Mouse (Mus musculus) intestine, postnatal 0 days (tissue): ENCODE measurements around the gene Cacnb2. TPM values are rescaled to one million over a fixed set of nuclear protein-coding genes. Genes with fewer than 3 reads are reported as not detected.

ENCODE experiments used
- ATAC-seq: fragments of 200-750 bp; cut with Nextera tagmentation; 2 replicates; pipeline ENCODE4 v1.8.0; 2017; ENCODE audit warnings: mild to moderate bottlenecking, moderate TSS enrichment, moderate library complexity
- H3K27ac ChIP-seq: fragments of 300-500 bp; sonication (generic); 2 replicates; pipeline ENCODE4 v1.5.1; 2014; ENCODE audit warnings: mild to moderate bottlenecking, low read depth, low read length, moderate library complexity
- H3K27me3 ChIP-seq: fragments of 300-500 bp; sonication (generic); replicated peaks from 2 replicates; pipeline ENCODE4 v1.6.1; 2014; ENCODE audit warnings: low read length, mixed read lengths; ENCODE audit not compliant: control insufficient read depth, insufficient read depth
- H3K36me3 ChIP-seq: fragments of 300-500 bp; sonication (generic); 2 replicates; pipeline ENCODE4 v1.6.1; 2014; ENCODE audit warnings: mild to moderate bottlenecking, moderate library complexity; ENCODE audit not compliant: control insufficient read depth, insufficient read depth
- H3K4me1 ChIP-seq: fragments of 300-500 bp; sonication (generic); replicated peaks from 2 replicates; pipeline ENCODE4 v1.6.1; 2014; ENCODE audit warnings: antibody characterized with exemption, low read length, mixed read lengths; ENCODE audit not compliant: control insufficient read depth, insufficient read depth
- H3K4me2 ChIP-seq: fragments of 300-500 bp; sonication (generic); replicated peaks from 2 replicates; pipeline ENCODE4 v1.6.1; 2014; ENCODE audit warnings: low read depth, mild to moderate bottlenecking, moderate library complexity
- H3K4me3 ChIP-seq: fragments of 300-500 bp; sonication (generic); 2 replicates; pipeline ENCODE4 v1.5.1; 2014; ENCODE audit warnings: low read depth, low read length
- H3K9ac ChIP-seq: fragments of 300-500 bp; sonication (generic); 2 replicates; pipeline ENCODE4 v1.6.1; 2014; ENCODE audit warnings: mild to moderate bottlenecking, low read depth, low read length
- H3K9me3 ChIP-seq: fragments of 300-500 bp; sonication (generic); 2 replicates; pipeline ENCODE4 v1.6.1; 2016; ENCODE audit warnings: mixed run types; ENCODE audit not compliant: control insufficient read depth
- CTCF ChIP-seq: sonication (generic); IDR thresholded peaks from 2 replicates; pipeline ENCODE4 v1.5.1; 2016; ENCODE audit warnings: low read depth, mild to moderate bottlenecking, control low read depth, antibody characterized with exemption, moderate library complexity
- WGBS: fragments of 180-500 bp; shearing (Covaris S2); extraction: QIAGEN DNeasy Blood & Tissue Kit; methylation state at CpG from one replicate; pipeline ENCODE4 v1.1.7; 2014; 5-methylcytosine and 5-hydroxymethylcytosine counted together
- polyA plus RNA-seq: library from polyadenylated mRNA; unstranded; fragments of >200 nt; fragmentation: Nextera tagmentation; extraction: Ambion mirVana; gene quantifications from 2 replicates; pipeline ENCODE4 v1.2.1, GENCODE M21; 2015

Gene Cacnb2
- polyA plus RNA-seq, 1 experiment from 2014 or later: 0.99 TPM

DNA sequence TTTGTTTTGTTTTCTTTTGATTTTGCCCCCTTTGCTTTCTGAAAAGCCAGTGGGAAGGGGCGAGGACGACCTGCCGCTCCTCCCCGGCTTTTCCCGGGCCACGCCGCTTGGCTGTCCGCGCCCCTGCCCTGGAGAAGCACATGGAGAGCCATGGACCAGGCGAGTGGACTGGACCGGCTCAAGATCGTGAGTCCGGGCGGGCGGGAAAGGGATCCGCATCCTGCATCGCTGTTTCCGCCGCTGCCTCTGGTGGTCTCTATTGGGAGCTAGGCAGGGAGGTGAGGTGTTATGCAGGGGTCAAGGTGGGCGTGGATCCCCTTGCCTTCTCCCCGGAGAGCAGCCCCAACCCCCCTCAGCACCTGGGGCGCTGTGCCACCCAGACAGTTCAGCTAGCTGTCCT, 1.9 kb downstream of the Cacnb2 start:
- no peak for TF ChIP-seq CTCF
- Histone ChIP-seq H3K9me3 (no peaks in the 10 kb centered on the region), H3K4me1 (no peaks in the 10 kb centered on the region; the same call in 1 of the 2 replicates), H3K4me3 (peak overlapping the region; percentile 54), H3K4me2 (peak overlapping the region; percentile 87), H3K9ac (peak overlapping the region; percentile 45), H3K27ac (no peak overlapping the region), H3K27me3 (peaks cover 21% of the 10 kb centered on the region), H3K36me3 (no peaks in the 10 kb centered on the region)
- ATAC-seq: no peak
- under 1% methylated on average over 22 of the region's 22 CpGs for WGBS

DNA sequence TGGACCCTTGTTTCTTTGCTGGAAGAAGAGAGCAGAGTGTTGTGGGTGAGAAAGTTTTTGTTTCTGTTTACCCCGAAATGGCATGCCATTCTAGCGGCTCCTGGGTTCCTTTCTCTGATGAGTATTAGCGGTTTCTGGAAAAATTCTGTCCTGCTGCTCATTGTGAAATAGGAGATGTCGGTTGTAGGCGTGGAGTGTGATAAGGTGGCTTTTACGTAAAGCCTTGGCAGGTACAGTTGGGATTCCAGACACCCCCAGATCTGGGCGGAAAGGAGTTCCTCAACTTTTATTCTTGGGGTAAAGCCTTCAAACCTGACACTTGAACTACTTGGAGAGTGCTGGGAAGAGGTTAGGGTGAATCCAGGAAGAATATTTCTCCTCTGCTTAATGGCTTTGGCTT, 2.3 kb downstream of the Cacnb2 start:
- Histone ChIP-seq H3K36me3 (no peaks in the 10 kb centered on the region), H3K4me1 (no peaks in the 10 kb centered on the region; the same call in 1 of the 2 replicates), H3K9me3 (no peaks in the 10 kb centered on the region), H3K27ac (no peak overlapping the region), H3K27me3 (peaks cover 21% of the 10 kb centered on the region), H3K4me2 (peak overlapping the region; percentile 87), H3K9ac (peak overlapping the region; percentile 45), H3K4me3 (peak overlapping the region; percentile 54)
- no peak for ATAC-seq
- WGBS: 15% methylated on average over 7 of the region's 7 CpGs
- TF ChIP-seq CTCF: no peak

DNA sequence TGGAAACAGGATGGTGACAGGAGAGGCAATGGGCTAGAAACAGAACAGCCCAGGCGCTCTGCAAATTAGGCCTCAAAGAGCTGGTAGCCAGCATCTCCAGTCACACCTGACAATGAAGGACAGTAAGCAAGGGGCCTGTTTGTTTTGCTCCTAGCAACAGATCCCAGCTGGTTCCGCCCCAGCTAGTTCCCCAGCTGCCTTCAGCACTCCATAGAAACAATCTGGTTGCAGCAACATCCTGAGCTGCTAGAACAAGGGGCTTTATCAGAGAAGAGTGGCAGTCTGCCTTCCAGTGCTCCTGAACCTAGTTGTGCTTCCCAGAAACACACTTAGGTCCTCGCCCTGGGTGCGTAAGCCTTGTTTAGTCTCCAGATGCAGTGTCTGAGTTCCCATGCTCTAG, 5.7 kb downstream of the Cacnb2 start:
- Histone ChIP-seq H3K4me1 (no peaks in the 10 kb centered on the region; the same call in 1 of the 2 replicates), H3K27ac (no peak overlapping the region), H3K9ac (no peak overlapping the region), H3K4me2 (no peak overlapping the region), H3K4me3 (no peak overlapping the region), H3K9me3 (no peaks in the 10 kb centered on the region), H3K27me3 (peaks cover 20% of the 10 kb centered on the region), H3K36me3 (no peaks in the 10 kb centered on the region)
- no peak for TF ChIP-seq CTCF
- WGBS: 62% methylated on average over 4 of the region's 4 CpGs
- no peak for ATAC-seq

DNA sequence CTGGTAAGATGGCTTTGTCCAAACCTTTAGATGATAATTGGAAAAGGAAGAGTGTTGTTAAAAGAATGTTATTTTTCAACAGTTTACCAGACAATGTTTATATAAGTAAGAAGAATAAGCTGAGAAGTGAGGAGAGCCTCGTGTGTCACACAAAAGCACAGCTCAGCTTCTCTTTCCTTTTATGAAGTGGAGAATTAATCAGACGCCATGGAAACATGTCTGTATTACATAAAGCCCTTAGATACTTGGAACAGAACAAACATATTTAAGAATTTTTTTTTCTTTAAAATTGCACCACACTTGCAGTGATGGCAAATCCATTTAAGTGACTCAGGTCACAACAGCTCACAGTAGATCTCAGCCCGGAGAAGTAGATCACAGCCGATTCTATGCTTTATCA, 9.8 kb downstream of the Cacnb2 start:
- no peak overlapping the region for H3K4me2 ChIP-seq
- 42% methylated on average over 4 of the region's 4 CpGs for WGBS

DNA sequence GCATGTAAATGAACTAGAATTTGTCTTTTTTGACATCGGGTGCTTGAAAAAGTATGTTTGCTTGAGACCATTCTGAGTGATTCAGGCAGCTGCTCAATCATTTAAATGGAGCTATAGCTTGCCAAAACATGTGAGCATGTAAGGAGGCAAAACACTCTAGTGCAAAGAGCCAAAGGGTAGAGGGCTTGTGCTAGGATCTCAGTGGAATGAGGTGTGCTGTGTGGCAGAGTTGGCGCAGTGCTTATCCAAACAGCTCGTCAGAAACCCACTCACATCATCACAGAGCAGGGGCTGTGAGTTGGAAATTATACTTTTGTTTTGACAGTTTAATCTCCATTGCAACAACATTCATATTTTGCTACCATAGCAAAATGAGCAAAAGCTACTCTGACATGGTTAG, 13.5 kb downstream of the Cacnb2 start:
- no peak for ATAC-seq
- H3K4me2 ChIP-seq: no peak overlapping the region
- no peak overlapping the region for H3K4me3 ChIP-seq
- H3K9me3 ChIP-seq: no peaks in the 10 kb centered on the region
- no peak for TF ChIP-seq CTCF
- no peaks in the 10 kb centered on the region for H3K4me1 ChIP-seq
- H3K36me3 ChIP-seq: no peaks in the 10 kb centered on the region
- H3K27ac ChIP-seq: no peak overlapping the region
- no peaks in the 10 kb centered on the region for H3K27me3 ChIP-seq
- no peak overlapping the region for H3K9ac ChIP-seq
- WGBS: 85% methylated on average over 3 of the region's 3 CpGs

More for the DNA sequence above, 9.8 kb downstream of the Cacnb2 start:
- Histone ChIP-seq H3K9me3 (no peaks in the 10 kb centered on the region), H3K27ac (no peak overlapping the region), H3K9ac (no peak overlapping the region), H3K4me3 (no peak overlapping the region), H3K27me3 (no peaks in the 10 kb centered on the region), H3K4me1 (no peaks in the 10 kb centered on the region), H3K36me3 (no peaks in the 10 kb centered on the region)
- no peak for TF ChIP-seq CTCF
- ATAC-seq: no peak

DNA sequence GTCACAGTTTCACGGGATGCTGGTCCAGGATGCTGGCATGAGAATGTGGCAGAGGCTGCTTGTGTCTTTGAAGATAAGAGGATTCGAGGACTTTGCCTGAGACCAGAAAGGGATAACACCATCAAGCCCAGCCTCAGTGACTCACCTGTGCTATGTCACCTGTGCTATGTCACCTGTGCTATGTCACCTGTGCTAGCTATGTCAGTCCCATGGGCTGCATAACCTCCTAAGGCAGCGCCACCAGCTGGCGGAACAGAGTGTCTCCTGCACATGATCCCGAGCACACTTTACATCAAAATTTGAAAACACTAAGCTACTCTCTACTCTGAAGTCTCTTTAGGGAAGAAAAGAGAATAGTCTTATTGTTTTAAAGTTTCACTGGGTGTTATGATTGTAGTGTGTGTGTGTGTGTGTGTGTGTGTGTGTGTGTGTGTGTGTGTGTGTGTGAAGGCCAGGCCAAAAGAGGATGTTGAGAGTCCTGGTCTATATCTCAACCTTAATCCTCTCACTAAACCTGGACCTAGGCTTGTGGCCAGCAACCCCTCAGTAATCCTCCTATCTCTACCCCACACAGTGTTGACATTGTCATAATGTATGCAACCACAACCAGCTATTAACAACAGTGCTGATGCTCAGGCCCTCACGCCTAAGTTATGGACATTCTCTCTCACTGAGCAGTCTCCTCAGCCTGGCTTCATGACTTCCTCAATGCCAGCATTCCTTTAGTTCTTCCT, 17.4 kb downstream of the Cacnb2 start:
- WGBS: 69% methylated on average over 6 of the region's 6 CpGs
- H3K4me3 ChIP-seq: no peak overlapping the region
- H3K9ac ChIP-seq: no peak overlapping the region
- no peak overlapping the region for H3K4me2 ChIP-seq
- no peaks in the 10 kb centered on the region for H3K27me3 ChIP-seq
- H3K27ac ChIP-seq: no peak overlapping the region
- H3K4me1 ChIP-seq: no peaks in the 10 kb centered on the region
- no peaks in the 10 kb centered on the region for H3K36me3 ChIP-seq
- no peaks in the 10 kb centered on the region for H3K9me3 ChIP-seq
- peak; percentile 33; the same call in 1 of the 2 replicates for TF ChIP-seq CTCF
- no peak for ATAC-seq
